Mouse (Mus musculus) right cerebral cortex, postnatal 25 days (tissue): Measurements from ENCODE around the gene Dab2.

Experiments
- DNase-seq: peaks from one replicate; pipeline ENCODE4 v3.0.0; 2022

Gene Dab2

DNA sequence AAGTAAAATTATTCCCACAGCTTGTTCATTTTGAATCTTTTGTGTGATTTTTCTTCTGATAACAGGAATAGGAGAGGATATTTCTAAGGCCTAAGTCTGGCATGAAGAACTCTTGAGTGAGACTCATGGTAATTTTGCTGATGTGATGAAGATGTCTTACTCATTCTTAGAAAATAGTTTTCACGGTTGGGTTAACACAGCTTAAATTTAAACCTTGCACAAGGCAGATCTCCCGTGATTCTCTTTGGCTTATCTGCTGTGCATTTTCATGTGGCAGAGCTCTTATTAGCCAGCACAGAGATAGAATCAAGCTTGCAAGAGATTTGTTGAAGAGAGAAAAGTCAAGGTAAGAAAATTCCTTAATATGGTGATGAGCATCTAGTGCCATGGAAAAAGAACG, at the start of gene Dab2:
TSS of gene Dab2 (plus strand) at position 235 of the 400 bp plus-strand sequence.
- no peak for DNase-seq

DNA sequence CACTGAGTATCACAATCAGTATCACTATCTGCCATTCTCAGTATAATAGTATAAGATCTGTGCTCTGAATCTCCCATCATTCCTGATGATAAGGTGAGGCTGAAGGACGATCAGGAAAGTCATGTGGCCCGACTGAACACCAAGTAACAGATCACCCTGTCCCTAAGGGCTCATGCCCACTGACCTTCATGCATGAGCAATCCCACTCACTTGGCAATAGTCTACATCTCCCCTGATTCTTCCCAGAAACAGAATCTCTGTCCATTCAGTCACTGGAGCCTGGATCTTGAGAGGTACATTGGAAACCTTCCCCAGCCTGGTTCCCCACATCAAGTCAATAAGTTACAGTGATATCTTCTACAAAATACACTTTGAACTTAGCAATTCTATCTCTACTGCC, 46.1 kb upstream of the Dab2 start:
- no peak for DNase-seq

DNA sequence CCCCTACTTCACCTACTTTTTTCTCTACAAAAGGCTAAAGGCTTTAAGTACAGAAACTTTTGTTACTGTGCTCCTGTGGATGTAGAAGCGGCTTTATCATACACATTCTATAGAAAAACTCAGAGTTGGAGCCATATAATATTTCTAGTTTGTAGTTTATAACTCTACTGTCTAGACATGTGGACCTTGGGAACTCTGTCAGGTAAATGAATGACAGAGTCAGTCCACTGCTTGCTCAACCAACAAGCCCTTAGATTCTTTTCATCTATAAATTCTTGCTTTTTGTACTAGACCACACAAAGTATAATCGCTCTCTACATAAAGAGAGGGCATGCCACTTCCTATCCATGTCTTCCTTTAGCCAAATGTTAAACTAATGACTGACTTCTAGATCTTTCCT, 45.2 kb upstream of the Dab2 start:
- DNase-seq: no peak

DNA sequence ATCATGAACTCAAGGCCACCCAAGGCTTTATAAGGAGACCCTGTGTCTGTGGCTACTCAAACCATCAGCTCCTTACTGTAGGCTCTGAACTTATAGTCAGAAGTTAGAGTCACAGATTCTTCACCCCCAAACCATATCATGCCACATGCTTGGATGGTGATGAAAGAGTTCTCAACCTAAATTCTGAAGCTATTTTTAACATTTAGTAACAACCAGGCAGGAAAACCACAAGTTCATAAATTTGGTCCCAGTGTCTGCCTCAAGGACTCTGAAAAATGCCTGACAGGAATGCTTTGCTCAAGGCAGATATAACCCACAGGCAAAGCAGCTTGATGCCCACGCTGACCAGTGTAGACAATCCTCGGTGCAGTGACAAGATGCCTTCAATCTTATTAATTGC, 42.5 kb upstream of the Dab2 start:
- DNase-seq: no peak

DNA sequence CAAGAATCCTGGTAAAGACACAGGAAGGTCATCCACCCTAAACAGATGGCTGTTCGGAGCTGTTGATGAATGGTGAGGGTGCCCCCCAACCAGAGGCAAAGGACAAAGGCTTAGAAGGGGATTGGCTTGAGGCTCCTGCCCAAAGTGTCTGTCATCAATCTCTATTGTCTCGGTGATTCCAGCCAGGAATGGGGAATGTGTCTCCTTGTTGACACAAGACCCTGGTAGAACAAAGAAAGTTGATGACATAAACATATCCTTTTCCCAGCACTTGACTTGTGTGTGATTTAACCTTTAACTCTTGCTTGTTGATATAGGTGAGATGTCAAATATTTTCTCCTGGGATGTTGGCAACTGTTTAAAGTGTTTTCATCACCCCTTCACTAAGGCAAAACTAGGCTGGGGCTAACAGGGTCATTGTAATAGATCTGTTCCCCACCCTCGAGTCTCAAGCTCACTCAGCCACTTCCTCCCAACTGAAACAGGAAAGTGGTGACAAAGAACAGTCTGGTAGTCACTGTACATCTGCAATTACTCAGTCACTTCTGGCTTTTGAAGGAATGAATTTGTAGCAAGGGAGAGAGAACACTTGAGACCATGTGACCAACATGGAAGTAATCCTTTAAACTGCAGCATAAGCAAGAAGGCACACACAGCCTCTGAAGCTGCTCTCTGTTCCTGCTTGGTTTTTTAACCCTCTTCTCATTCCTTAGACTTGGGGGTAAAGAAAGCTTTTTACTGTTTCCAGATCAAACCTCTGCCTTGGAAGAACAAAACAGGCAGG, 39.4 kb upstream of the Dab2 start:
- no peak for DNase-seq

DNA sequence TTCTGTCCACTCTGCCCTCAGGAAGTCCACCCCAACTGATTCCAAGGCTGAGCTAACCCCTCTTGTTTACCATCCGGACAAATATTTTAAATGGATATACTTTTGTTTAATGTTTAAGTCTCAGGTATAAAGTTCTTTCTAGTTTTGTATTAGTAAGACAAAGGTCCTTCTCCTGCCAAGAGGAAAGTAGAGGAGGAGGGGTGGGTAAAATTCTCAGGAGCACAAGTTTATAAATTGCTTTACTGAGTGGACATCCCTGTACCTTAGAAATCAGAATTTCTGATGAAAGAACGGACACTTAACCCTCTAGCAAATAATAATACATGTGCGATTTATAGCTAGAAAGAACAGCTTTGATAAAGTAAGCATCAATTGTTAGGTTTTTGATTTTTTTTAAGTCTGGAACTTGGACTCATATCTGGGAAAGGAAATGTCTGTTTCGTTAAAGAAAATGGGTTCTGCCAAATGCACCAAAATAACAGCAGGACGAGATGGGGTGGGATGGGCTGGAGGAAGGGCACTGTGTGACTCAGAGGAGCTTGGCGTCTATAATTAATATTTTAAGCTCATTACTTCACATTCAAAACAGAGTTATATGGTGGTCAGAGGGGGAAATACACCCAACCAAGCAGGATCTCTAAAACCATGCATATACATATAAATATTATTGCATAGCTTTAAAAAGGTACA, 38.7 kb upstream of the Dab2 start:
- no peak for DNase-seq

DNA sequence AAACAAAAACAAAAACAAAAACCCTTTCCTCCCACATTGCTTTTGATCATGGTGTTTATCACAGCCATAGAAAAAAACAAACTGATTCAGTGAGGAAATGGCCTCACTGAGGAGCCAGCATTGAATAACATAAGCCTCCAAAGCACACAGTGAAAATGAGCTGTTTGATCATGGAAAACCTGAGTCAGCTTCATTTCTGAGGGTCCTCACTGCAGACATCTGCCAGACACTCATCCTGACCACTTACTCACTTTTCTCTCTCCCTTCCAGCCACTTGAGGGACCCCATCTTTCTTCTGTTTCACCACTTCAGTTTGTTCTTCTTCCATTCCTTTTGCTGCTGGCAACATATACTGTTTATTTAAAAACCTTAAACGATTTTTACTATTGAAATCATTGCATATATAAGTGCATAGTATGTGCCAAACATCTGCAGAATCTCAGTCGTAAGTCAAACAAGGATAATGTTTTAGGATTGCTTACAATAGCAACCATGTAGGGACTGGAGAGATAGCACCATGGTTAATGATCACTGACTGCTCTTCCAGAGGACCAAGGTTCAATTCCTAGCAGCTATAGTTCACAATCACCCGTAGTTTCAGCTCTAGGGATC, 32.3 kb upstream of the Dab2 start:
- DNase-seq: no peak

DNA sequence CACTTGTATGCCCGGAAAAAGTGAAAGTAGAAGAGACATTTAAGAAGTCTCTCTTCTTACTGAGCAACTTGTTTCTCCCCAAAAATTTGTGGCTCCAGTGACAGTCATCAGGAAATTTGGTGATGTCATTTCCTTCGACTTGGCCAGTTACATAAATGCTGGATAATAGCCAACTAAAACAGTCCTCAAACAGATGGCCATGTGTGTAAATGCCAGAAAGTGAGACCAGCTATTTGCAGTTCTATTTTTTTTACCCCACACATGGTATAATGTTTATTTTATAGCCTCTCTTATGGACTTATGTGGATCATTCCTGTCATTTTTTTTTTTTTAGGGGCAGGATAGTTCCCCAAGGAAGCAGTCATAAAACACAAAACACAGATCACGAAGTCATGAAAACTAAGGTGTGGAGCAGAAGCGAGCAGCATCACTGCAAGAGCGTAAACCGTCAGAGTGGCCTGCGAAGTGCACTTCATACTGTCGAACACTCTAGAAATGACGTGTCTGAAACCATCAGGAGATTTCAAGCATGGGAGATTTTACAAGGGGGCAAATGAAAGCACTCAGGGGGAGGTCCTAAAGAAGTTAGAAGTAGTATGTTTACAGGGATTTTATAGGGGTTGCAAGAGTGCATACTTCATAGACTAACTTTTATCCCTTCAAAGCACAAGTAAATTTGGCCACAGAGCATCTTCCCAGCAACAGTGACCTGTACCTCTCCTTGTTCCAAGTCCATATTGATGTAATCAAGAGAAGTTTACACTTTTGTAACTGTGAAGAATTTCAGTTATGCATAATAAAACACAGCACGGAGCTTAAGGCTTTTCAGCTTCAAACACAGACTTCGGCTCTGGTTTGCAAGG, 20.8 kb upstream of the Dab2 start:
- no peak for DNase-seq

DNA sequence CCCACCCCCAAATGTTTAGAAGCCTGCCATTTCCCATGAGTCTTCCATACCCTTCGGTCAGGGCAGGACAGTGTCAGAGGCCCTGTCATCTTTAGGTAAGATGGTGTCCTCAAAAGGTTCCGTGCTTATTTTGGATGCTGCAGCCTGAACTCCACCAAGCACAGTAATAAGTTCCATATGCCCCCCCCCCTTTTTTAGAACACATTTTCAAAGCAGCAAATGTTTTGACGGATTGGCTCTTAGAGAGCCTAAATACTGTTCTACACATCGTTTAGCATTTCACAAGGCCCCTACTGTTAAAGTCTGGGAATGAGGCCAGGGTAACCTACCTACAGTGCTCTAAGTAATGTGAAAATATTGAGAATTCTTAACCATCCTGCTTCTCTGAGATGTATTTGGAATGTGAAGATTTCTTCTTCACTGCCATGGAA, 19.6 kb upstream of the Dab2 start:
- DNase-seq: no peak

DNA sequence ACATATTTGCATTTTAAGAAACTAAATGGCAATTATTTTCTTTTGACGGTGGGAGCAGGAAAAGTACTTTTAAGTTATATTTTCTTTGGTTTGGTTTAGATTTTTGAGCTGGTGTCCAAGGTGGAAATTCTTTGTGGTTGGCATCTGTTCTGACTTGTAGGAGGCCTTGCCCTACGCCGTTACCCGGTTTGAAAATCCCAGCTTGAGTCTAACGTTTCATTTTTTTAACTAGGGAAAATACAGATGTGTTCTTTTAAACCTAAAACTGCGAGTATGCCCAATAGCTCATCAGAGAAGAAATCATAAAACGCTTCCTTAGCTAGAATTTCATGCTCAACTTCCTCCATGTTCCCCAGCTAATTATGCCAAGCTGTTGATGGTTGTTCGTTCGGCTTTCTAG, 16.3 kb upstream of the Dab2 start:
- DNase-seq: no peak

DNA sequence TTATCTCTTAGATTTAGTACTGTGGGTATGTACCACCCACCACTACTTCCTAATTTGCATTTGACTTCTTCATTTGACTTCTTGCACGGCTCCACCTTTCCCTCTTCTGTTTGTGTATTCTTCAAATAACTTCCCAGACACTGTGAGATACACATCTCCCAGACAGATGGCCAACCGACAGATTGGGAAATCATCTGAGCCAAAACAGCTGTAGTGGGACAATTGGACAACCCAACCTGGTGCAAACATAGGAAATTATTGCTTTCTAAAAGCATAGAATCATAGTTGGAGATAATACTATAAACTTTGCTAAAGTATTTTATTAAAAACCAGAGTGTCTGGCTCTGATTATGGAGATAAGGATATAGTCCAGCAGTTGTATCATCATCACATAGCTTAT, 3.5 kb upstream of the Dab2 start:
- DNase-seq: no peak

DNA sequence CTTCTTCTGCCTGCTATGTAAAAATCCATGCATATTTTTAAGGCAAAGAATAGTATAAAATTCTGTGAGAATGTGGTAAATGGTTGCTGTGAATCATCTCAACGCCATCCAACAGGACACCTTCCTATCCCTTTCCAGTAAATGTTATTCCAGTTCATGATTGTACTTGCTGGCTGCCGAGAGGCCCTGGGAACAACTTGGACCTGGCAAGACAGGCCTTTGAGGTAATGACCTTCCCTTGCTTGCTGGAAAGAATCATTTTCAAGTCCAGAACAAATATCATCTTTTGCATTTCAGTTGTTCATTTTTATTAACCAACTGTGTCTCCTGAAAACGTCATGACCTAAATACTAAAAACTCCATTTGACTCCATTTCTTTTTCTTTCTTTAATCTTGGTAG, 862 bp upstream of the Dab2 start:
- DNase-seq: no peak

DNA sequence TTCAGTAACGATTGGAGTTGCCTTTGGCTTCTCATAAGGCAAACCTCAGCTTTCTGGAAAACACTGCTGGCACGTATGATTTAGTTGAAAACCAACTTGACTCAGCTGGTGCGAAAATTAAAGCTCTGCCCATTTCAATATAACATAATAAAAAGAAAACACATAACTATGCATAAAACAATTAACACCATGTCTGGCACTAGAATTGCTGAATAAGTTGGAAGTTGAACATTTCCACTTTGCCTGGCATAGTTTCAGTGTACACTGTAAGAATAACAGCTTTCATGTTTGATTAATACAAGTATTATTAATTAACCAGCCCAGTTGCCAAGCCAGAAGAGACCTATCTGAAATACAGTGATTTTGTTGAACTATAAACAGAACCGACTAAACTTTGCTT, 2.6 kb downstream of the Dab2 start:
- no peak for DNase-seq

DNA sequence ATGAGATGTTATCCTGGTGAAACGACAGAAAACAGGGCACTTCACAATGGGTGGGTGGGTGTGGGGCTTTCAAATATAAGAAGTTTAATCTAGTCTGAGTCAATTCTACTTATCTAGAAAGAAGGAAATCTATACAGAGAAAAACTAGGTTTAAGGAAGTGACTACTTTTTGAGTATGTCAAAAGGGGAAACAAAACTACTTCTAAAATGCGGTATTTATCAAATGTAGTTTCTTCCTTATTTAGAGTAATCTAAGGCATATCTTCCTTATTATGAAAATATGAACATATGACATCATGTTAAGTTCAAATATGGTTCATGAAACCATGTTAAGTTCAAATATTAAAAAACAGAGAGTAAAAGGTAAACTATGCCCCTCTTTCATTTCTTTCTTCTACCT, 4.2 kb downstream of the Dab2 start:
- DNase-seq: no peak

DNA sequence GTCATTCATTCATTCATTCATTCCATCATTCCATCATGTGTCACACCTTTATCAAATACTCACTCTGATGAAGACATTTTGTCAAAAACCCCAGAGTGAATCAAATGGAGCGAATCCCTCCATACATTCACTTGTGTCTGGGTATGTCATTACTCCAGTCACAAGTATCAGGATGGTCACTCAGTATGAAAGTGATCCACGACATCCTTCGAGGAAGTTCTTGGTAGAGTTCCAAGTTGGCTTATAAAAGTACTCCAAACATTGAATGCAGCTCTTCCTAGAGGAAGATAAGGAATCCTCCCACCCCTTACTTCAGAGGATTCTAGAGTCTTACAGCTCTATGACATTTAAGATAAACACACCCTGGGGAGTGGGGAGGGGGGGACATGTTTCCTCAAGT, 10.0 kb downstream of the Dab2 start:
- DNase-seq: no peak

DNA sequence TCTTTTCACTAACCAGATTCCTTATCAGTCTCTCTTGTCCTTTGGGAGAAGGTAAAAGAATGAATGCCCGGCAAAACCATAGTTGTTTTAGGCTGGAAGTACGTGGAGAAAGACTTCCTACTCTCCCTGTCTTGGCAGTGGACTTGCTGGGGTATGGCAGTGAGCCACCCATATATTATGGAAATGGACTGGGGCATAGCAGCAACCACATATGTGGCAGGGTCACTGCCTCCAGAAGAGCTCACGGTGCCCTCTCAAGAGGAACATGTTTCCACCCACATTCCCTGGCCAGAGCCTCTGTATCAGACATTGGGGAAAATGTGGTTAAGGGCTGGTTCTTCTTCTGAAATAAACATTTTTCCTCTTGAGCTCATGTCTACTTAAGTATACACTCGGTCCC, 10.8 kb downstream of the Dab2 start:
- DNase-seq: no peak

DNA sequence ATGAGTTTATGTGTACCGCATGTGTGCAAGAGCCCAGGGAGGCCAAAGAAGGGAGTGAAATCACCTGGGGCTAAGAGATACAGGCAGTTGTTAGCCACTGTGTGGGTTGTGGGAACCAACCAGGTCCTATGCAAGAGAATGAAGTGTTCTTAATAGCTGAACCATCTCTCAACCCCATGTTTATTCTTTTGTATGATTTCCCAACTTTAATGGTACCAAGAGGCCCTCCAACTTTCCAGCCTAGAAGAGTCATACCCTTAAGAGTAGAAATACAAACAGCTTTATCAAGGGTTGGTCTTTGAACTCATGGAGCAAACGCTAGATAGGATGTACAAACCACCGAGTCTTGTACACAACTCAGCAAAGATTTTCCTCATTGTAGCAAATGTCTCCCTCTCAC, 12.8 kb downstream of the Dab2 start:
- no peak for DNase-seq

DNA sequence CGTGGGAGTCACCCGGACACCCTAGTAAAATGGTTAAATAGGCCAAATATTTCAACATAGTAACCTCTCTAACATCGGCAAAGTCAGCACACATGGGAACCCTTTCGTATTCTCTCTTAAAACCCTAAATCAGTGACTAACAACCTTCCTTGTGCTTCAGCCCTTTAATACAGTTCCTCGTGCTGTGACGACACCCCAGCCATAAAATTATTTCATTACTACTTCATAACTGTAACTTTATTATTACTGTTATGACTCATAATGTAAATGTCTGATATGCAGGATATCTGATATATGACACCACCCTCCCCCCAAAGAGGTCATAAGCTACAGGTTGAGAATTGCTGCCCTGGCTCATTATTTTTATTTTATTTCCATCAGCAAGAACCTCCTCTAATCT, 19.8 kb downstream of the Dab2 start:
- no peak for DNase-seq

DNA sequence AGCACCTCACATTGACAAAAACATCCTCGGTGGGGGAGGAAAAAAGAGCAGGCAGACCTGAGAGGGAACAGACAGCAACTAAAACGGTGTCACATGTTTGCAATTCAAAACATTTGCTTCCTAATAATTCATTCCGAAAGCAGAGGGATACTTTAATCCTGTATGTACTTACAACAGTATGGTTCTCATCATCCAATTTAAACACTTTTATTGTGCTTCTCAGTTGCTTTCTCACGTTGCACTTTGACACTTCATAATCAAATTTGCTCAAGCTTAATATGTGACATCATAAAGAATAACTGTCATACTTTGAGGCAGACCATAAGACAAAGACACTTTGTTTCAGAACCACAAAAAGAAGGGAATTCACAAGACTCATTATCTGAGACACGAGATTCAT, 20.9 kb downstream of the Dab2 start:
- no peak for DNase-seq

DNA sequence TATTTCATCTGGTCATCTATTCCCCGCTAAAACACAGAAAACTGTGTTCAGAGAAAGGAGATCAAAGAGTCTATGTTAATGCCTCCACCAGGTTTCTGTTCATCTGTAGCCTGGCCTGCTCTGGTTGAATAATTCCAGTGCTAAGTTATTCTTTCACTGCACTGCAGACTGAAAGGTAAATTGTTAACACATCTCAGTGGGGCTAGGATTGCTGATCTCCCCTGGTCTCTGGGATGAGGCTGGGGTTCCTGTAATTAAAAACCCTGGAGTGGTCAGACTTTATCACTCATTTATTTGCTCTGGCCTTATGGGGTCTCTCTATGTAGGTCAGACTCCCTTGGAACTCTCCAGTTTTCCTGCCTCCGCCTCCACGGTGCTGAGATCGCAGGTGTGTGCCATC, 21.7 kb downstream of the Dab2 start:
- no peak for DNase-seq

DNA sequence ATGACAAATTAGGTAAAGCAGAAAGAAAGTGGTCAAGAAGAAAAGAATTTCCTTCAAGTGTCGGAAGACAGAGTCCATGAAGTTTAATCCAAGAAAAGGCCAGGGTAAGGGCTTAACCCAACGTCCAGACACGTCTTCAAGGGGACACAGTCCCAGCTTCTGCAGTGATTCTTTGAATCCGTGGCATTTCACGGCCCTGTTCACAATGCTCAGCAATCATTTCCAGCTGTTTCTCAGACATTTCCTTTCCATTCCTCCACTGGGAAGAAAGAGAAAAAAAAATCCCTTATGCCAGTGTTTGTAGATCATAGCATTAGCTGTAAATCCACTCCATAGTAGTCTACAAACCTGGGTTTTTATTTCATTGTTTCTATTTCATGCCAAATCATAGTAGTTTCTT, 22.7 kb downstream of the Dab2 start:
- no peak for DNase-seq

DNA sequence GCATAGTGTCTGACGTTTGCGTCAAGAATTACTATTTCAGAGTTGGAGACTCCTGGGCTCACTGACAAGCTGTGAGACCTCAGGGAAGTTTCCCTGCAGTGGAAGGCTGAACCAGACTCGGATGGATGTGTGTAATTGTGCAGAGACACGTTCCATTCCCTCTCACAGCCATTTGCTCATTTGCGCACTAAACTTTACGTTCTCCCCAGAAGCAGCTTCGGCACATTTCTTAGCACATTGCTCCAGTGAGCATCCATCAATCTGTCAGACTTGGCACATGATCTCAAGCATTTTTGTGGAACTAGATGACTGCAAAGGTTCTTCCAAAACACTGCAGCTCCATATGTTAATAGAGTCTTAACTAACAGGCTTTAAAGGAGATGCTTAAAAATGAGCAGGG, 24.0 kb downstream of the Dab2 start:
- DNase-seq: no peak

DNA sequence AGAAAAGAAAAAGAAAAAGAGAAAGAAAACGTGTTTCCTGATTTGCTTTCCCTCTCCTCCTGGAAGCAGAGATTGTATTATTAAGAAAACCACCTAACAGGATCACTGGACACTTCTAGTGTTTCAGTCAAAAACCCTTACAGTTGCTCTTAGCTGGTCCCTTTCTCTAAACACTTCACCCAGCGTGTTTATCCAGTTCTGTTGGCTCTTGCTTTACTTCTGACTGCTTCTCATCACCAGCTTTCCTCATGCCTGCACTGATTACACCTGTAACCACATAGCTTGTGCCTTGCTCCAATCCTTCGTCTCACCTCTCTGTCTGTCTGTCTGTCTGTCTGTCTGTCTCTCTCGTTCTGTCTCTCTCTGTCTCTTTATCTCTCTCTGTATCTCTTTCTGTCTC, 25.9 kb downstream of the Dab2 start:
- no peak for DNase-seq
